Mouse (Mus musculus) lung, adult 10 weeks (tissue): ENCODE data around the gene Zbtb38. TPM values are rescaled to one million over a fixed set of nuclear protein-coding genes. Genes with fewer than 3 reads are reported as not detected.

Source experiments
- polyA plus RNA-seq: library from polyadenylated mRNA; stranded (reverse); fragments of 350-450 nt; fragmentation: Illumina TruSeq; extraction: RNeasy Lipid Tissue Mini Kit (QIAGEN cat#74804); gene quantifications from one replicate; pipeline ENCODE4 v1.2.3, GENCODE M21; 2014; ENCODE audit warnings: low read depth, low replicate concordance; ENCODE audit not compliant: insufficient read depth

The Zbtb38 gene
- 9.3 TPM for polyA plus RNA-seq

GRCm38 (mm10) chr9:96752603-96753114, at the start of gene Zbtb38:
TSS of gene Zbtb38 (minus strand) at chr9:96752831.

Other genes with a start within 250 kb of the Zbtb38 start
- 4.1 TPM for gene Gm28729, start 227.6 kb downstream of the Zbtb38 start, polyA plus RNA-seq
- gene Rasa2, start 121.2 kb downstream of the Zbtb38 start, polyA plus RNA-seq = 4.3 TPM
- gene Pxylp1, start 139.8 kb upstream of the Zbtb38 start, polyA plus RNA-seq = 6.2 TPM